ENCODE assay signal across 16 mouse cellular contexts in genomic region chr19:45002301-45002700, GRCm38 (mm10). TPM values are rescaled to one million over a fixed set of nuclear protein-coding genes. Genes with fewer than 3 reads are reported as not detected.
DNase-seq lines count a peak whose midpoint lies in the region; ATAC-seq and TF ChIP-seq lines count a peak whose summit lies in the region.
"Had no signal": no experiment of that assay in that cellular context is flagged by ENCODE, and none has a peak within 500 bp of the region (broad histone marks: within the 10 kb centered on the region; RNA-seq: fewer than 3 reads in every experiment).

No protein-coding gene starts in this region.

- H3K4me3 ChIP-seq in kidney, adult 2 months (ENCODE audit: insufficient read depth, low read depth, low read length), result no peak overlapping the region
- no peak overlapping the region for H3K4me3 ChIP-seq in kidney, embryonic 15.5 days (replicated peaks)
- H3K4me3 ChIP-seq in lung, postnatal 0 days (ENCODE audit: low read depth, low read length), result no peak overlapping the region
- H3K4me3 ChIP-seq in liver, postnatal 0 days (ENCODE audit: low read depth, low read length), result no peak overlapping the region
- H3K4me3 ChIP-seq: hindbrain, embryonic 15.5 days; limb, embryonic 12.5 days; midbrain, embryonic 13.5 days; neural tube, embryonic 12.5 days had no signal

- no peak for ATAC-seq in kidney, embryonic 15.5 days (replicated peaks; ENCODE audit: low FRiP score)
- no peak for ATAC-seq in lung, postnatal 0 days
- ATAC-seq in liver, postnatal 0 days, result no peak
- no peak for ATAC-seq in erythroid progenitor cell, adult 5-6 weeks (replicated peaks; ENCODE audit: low FRiP score, poor library complexity, severe bottlenecking)
- ATAC-seq: midbrain, embryonic 13.5 days had no signal

- no peak overlapping the region for H3K9ac ChIP-seq in kidney, embryonic 15.5 days
- no peak overlapping the region for H3K9ac ChIP-seq in lung, postnatal 0 days (replicated peaks; ENCODE audit: low read depth)
- no peak overlapping the region for H3K9ac ChIP-seq in liver, postnatal 0 days (replicated peaks)
- H3K9ac ChIP-seq: hindbrain, embryonic 15.5 days; limb, embryonic 12.5 days; midbrain, embryonic 13.5 days; neural tube, embryonic 12.5 days had no signal

- no peak for TF ChIP-seq EP300 in lung, postnatal 0 days (IDR thresholded peaks at IDR 0.05)
- no peak for TF ChIP-seq EP300 in liver, postnatal 0 days (IDR thresholded peaks at IDR 0.05; ENCODE audit: low read depth)

- H3K9me3 ChIP-seq in kidney, embryonic 15.5 days (replicated peaks), result no peaks in the 10 kb centered on the region
- H3K9me3 ChIP-seq in lung, postnatal 0 days (ENCODE audit: low read length), result no peaks in the 10 kb centered on the region
- no peaks in the 10 kb centered on the region for H3K9me3 ChIP-seq in liver, postnatal 0 days (ENCODE audit: low read length)
- H3K9me3 ChIP-seq: hindbrain, embryonic 15.5 days; limb, embryonic 12.5 days; midbrain, embryonic 13.5 days; neural tube, embryonic 12.5 days had no signal

- no peak overlapping the region for H3K4me2 ChIP-seq in kidney, embryonic 15.5 days
- no peak overlapping the region for H3K4me2 ChIP-seq in lung, postnatal 0 days (replicated peaks; ENCODE audit: low read depth, low read length)
- no peak overlapping the region for H3K4me2 ChIP-seq in liver, postnatal 0 days (ENCODE audit: low read depth, low read length)
- H3K4me2 ChIP-seq: hindbrain, embryonic 15.5 days; limb, embryonic 12.5 days; midbrain, embryonic 13.5 days; neural tube, embryonic 12.5 days had no signal

- WGBS in kidney, adult 2 months, result 60% methylated on average over 3 of the region's 3 CpGs
- WGBS in kidney, embryonic 15.5 days, result 60% methylated on average over 3 of the region's 3 CpGs
- WGBS in lung, postnatal 0 days, result 67% methylated on average over 3 of the region's 3 CpGs
- 67% methylated on average over 3 of the region's 3 CpGs for WGBS in liver, postnatal 0 days (ENCODE audit: insufficient replicate concordance)

- no peaks in the 10 kb centered on the region for H3K27me3 ChIP-seq in kidney, adult 2 months (replicated peaks; ENCODE audit: control insufficient read depth, insufficient read depth, low read length)
- H3K27me3 ChIP-seq in kidney, embryonic 15.5 days, result no peaks in the 10 kb centered on the region
- no peaks in the 10 kb centered on the region for H3K27me3 ChIP-seq in lung, postnatal 0 days (replicated peaks; ENCODE audit: insufficient read depth, low read length)
- H3K27me3 ChIP-seq in liver, postnatal 0 days (ENCODE audit: insufficient read depth, low read length), result no peaks in the 10 kb centered on the region
- H3K27me3 ChIP-seq: hindbrain, embryonic 15.5 days; limb, embryonic 12.5 days; midbrain, embryonic 13.5 days; neural tube, embryonic 12.5 days had no signal

- TF ChIP-seq CTCF in kidney, adult 2 months (conservative IDR thresholded peaks at IDR 0.05; ENCODE audit: insufficient read depth, insufficient read length, low read depth, low read length), result peak; percentile 51; the same call in 1 of the 2 replicates
- TF ChIP-seq CTCF in lung, postnatal 0 days (IDR thresholded peaks at IDR 0.05), result peak; percentile 46
- TF ChIP-seq CTCF in liver, postnatal 0 days (IDR thresholded peaks at IDR 0.05; ENCODE audit: low read depth), result peak; percentile 35; the same call in 1 of the 2 replicates

- no peak for TF ChIP-seq POLR2A in kidney, adult 2 months (IDR thresholded peaks at IDR 0.05; ENCODE audit: low read depth, low read length)

- no peak overlapping the region for H3K27ac ChIP-seq in kidney, adult 2 months (ENCODE audit: insufficient read depth, low read depth, low read length)
- no peak overlapping the region for H3K27ac ChIP-seq in kidney, embryonic 15.5 days
- H3K27ac ChIP-seq in lung, postnatal 0 days (ENCODE audit: low read length), result no peak overlapping the region
- H3K27ac ChIP-seq in liver, postnatal 0 days (ENCODE audit: low read depth), result no peak overlapping the region
- H3K27ac ChIP-seq: hindbrain, embryonic 15.5 days; limb, embryonic 12.5 days; midbrain, embryonic 13.5 days; neural tube, embryonic 12.5 days had no signal

- peaks cover 9% of the 10 kb centered on the region for H3K4me1 ChIP-seq in kidney, adult 2 months (ENCODE audit: control insufficient read depth, insufficient read depth, low read length)
- peaks cover 28% of the 10 kb centered on the region for H3K4me1 ChIP-seq in kidney, embryonic 15.5 days
- H3K4me1 ChIP-seq in lung, postnatal 0 days (ENCODE audit: insufficient read depth, low read depth, low read length), result peaks cover 11% of the 10 kb centered on the region
- H3K4me1 ChIP-seq in liver, postnatal 0 days (ENCODE audit: insufficient read depth), result peaks cover 9% of the 10 kb centered on the region

- H3K36me3 ChIP-seq in kidney, adult 2 months (ENCODE audit: control insufficient read depth, insufficient read depth, low read length), result no peaks in the 10 kb centered on the region
- H3K36me3 ChIP-seq in kidney, embryonic 15.5 days, result peaks cover 66% of the 10 kb centered on the region
- no peaks in the 10 kb centered on the region for H3K36me3 ChIP-seq in lung, postnatal 0 days (ENCODE audit: insufficient read depth, low read length)
- peaks cover 22% of the 10 kb centered on the region for H3K36me3 ChIP-seq in liver, postnatal 0 days (replicated peaks; ENCODE audit: insufficient read depth, low read length)

- peak; percentile 2 for DNase-seq in adrenal gland, adult 8-10 months
- no peak for DNase-seq in adrenal gland, postnatal 14 days
- DNase-seq in kidney, adult 2 months, result peak; percentile 31
- no peak for DNase-seq in lung, postnatal 0 days (ENCODE audit: low spot score)
- no peak for DNase-seq in lung, postnatal 10 days
- DNase-seq in liver, postnatal 0 days, result peak; percentile 18
- DNase-seq: cerebellum, adult 8-10 months; embryo, embryonic 11 days; heart, postnatal 10 days; layer of hippocampus, postnatal 36 days had no signal

RNA-seq across cellular contexts. Expression of gene Twnk, which starts 3.2 kb away (rescaled TPM):
- 10 to 100 TPM; 34.8 to 40.2 (median 37.5) TPM for total RNA-seq in adrenal gland, adult 8-10 months (2022)
- total RNA-seq in adrenal gland, postnatal 14 days (2021), result 27.5 and 30.7 TPM in 2 replicates
- polyA plus RNA-seq in kidney, adult 2 months (2012; rRNA removed), result 14.8 and 15.0 TPM in 2 replicates
- polyA plus RNA-seq in kidney, embryonic 15.5 days (2015; fragmentation: Nextera tagmentation; extraction: Ambion mirVana), result 29.4 and 29.7 TPM in 2 replicates
- polyA plus RNA-seq in lung, postnatal 0 days (2015; fragmentation: Nextera tagmentation; extraction: Ambion mirVana), result 7.5 and 7.9 TPM in 2 replicates
- 9.9 and 10.6 TPM in 2 replicates for polyA plus RNA-seq in liver, postnatal 0 days (2015; fragmentation: Nextera tagmentation; extraction: Ambion mirVana)
- total RNA-seq in erythroid progenitor cell, adult 5-6 weeks (2015; ENCODE audit: low replicate concordance), result 2.9 and 4.3 TPM in 2 replicates
- 1.4 and 2.0 TPM in 2 replicates for total RNA-seq in erythroid progenitor cell, adult 5-6 weeks (2017; ENCODE audit: low replicate concordance)

RNA-seq across cellular contexts. Expression of gene Mrpl43, which starts 3.9 kb away (rescaled TPM):
- 10 to 100 TPM; 44.2 to 57.9 (median 48.4) TPM for total RNA-seq in adrenal gland, adult 8-10 months (2022)
- 45.6 and 50.0 TPM in 2 replicates for total RNA-seq in adrenal gland, postnatal 14 days (2021)
- 86.5 and 87.9 TPM in 2 replicates for polyA plus RNA-seq in kidney, adult 2 months (2012; rRNA removed)
- polyA plus RNA-seq in kidney, embryonic 15.5 days (2015; fragmentation: Nextera tagmentation; extraction: Ambion mirVana), result 71.9 and 73.5 TPM in 2 replicates
- 62.6 and 63.3 TPM in 2 replicates for polyA plus RNA-seq in lung, postnatal 0 days (2015; fragmentation: Nextera tagmentation; extraction: Ambion mirVana)
- 43.6 and 43.8 TPM in 2 replicates for polyA plus RNA-seq in liver, postnatal 0 days (2015; fragmentation: Nextera tagmentation; extraction: Ambion mirVana)
- total RNA-seq in erythroid progenitor cell, adult 5-6 weeks (2015; ENCODE audit: low replicate concordance), result 15.5 and 19.3 TPM in 2 replicates
- 8.4 and 11.4 TPM in 2 replicates for total RNA-seq in erythroid progenitor cell, adult 5-6 weeks (2017; ENCODE audit: low replicate concordance)

RNA-seq across cellular contexts. Expression of gene Lzts2, which starts 11.9 kb away (rescaled TPM):
- 100 to 1,000 TPM; 100 to 121 (median 110) TPM for total RNA-seq in adrenal gland, adult 8-10 months (2022)
- total RNA-seq in adrenal gland, postnatal 14 days (2021), result 70.4 and 77.4 TPM in 2 replicates
- polyA plus RNA-seq in kidney, adult 2 months (2012; rRNA removed), result 54.7 and 74.3 TPM in 2 replicates
- polyA plus RNA-seq in kidney, embryonic 15.5 days (2015; fragmentation: Nextera tagmentation; extraction: Ambion mirVana), result 66.6 and 72.8 TPM in 2 replicates
- polyA plus RNA-seq in lung, postnatal 0 days (2015; fragmentation: Nextera tagmentation; extraction: Ambion mirVana), result 56.0 and 59.4 TPM in 2 replicates
- 5.7 and 7.2 TPM in 2 replicates for polyA plus RNA-seq in liver, postnatal 0 days (2015; fragmentation: Nextera tagmentation; extraction: Ambion mirVana)
- 3.8 TPM in 1 of 2 replicates, not detected in the other for total RNA-seq in erythroid progenitor cell, adult 5-6 weeks (2015; ENCODE audit: low replicate concordance)
- 1.4 and 2.2 TPM in 2 replicates for total RNA-seq in erythroid progenitor cell, adult 5-6 weeks (2017; ENCODE audit: low replicate concordance)

RNA-seq across cellular contexts. Expression of gene Sema4g, which starts 13.4 kb away (rescaled TPM):
- 10 to 100 TPM in 2 of 4 experiments, 1 to 10 TPM in 2; 4.3 to 14.9 (median 10.2) TPM for total RNA-seq in adrenal gland, adult 8-10 months (2022)
- 8.4 and 29.7 TPM in 2 replicates for total RNA-seq in adrenal gland, postnatal 14 days (2021)
- polyA plus RNA-seq in kidney, adult 2 months (2012; rRNA removed), result 92.2 and 119 TPM in 2 replicates
- polyA plus RNA-seq in kidney, embryonic 15.5 days (2015; fragmentation: Nextera tagmentation; extraction: Ambion mirVana), result 5.3 and 6.5 TPM in 2 replicates
- polyA plus RNA-seq in lung, postnatal 0 days (2015; fragmentation: Nextera tagmentation; extraction: Ambion mirVana), result 0.47 and 1.0 TPM in 2 replicates
- 9.3 and 11.3 TPM in 2 replicates for polyA plus RNA-seq in liver, postnatal 0 days (2015; fragmentation: Nextera tagmentation; extraction: Ambion mirVana)
- total RNA-seq in erythroid progenitor cell, adult 5-6 weeks (2015; ENCODE audit: low replicate concordance), result 0.36 TPM in 1 of 2 replicates, not detected in the other
- 0.39 TPM in 1 of 2 replicates, not detected in the other for total RNA-seq in erythroid progenitor cell, adult 5-6 weeks (2017; ENCODE audit: low replicate concordance)

RNA-seq across cellular contexts. Expression of gene Pdzd7, which starts 43.2 kb away (rescaled TPM):
- total RNA-seq in adrenal gland, adult 8-10 months (2022), result under 1 TPM; 0.12 to 1.00 (median 0.56) TPM
- not detected in 2 replicates for total RNA-seq in adrenal gland, postnatal 14 days (2021)
- polyA plus RNA-seq in kidney, adult 2 months (2012; rRNA removed), result 0.74 and 0.99 TPM in 2 replicates
- 0.78 and 1.1 TPM in 2 replicates for polyA plus RNA-seq in kidney, embryonic 15.5 days (2015; fragmentation: Nextera tagmentation; extraction: Ambion mirVana)
- 0.12 and 0.13 TPM in 2 replicates for polyA plus RNA-seq in lung, postnatal 0 days (2015; fragmentation: Nextera tagmentation; extraction: Ambion mirVana)
- polyA plus RNA-seq in liver, postnatal 0 days (2015; fragmentation: Nextera tagmentation; extraction: Ambion mirVana), result not detected in 2 replicates
- total RNA-seq in erythroid progenitor cell, adult 5-6 weeks (2015; ENCODE audit: low replicate concordance), result not detected in 2 replicates
- not detected in 2 replicates for total RNA-seq in erythroid progenitor cell, adult 5-6 weeks (2017; ENCODE audit: low replicate concordance)

Comparison
In these comparisons a context has a peak if more than half of its experiments do, and no peak if none do; other contexts are left out.
1. DNase-seq: peak in adrenal gland, adult 8-10 months (single experiment), kidney, adult 2 months (single experiment) and liver, postnatal 0 days (single experiment); none in adrenal gland, postnatal 14 days (single experiment), lung, postnatal 0 days (single experiment) and lung, postnatal 10 days (single experiment).
2. Peak in every context shown above with its lines, with median percentiles within 50 percentile points of each other: CTCF ChIP-seq.